Mouse (Mus musculus): ENCODE measurements around the gene Nat10. TPM values are rescaled to one million over a fixed set of nuclear protein-coding genes. Genes with fewer than 3 reads are reported as not detected.

Gene Nat10
- polyA plus RNA-seq, 1 experiment from 2014 or later: 6.2 TPM

GRCm38 (mm10) chr2:103692810-103693209 is 68.3 kb downstream of the Nat10 start:
- Histone ChIP-seq H3K27ac (ENCODE audit: low read length) (no peak overlapping the region), H3K9ac (replicated peaks; ENCODE audit: low read depth) (no peak overlapping the region), H3K4me2 (replicated peaks; ENCODE audit: low read depth, low read length) (no peak overlapping the region), H3K36me3 (ENCODE audit: insufficient read depth, low read length) (no peaks in the 10 kb centered on the region), H3K9me3 (ENCODE audit: low read length) (no peaks in the 10 kb centered on the region), H3K4me1 (ENCODE audit: insufficient read depth, low read depth, low read length) (peaks cover 3% of the 10 kb centered on the region; the same call in 1 of the 2 replicates), H3K27me3 (replicated peaks; ENCODE audit: insufficient read depth, low read length) (no peaks in the 10 kb centered on the region), H3K4me3 (ENCODE audit: low read depth, low read length) (no peak overlapping the region)
- WGBS: 57% methylated on average over 1 of the region's 1 CpGs
- ATAC-seq (no peak), DNase-seq (ENCODE audit: low spot score) (no peak)
- no peak for TF ChIP-seq EP300 (IDR thresholded peaks at IDR 0.05)
- TF ChIP-seq CTCF (IDR thresholded peaks at IDR 0.05): no peak

GRCm38 (mm10) chr2:103691278-103691677 is 69.8 kb downstream of the Nat10 start:
- H3K27me3 ChIP-seq (replicated peaks; ENCODE audit: insufficient read depth, low read length): no peaks in the 10 kb centered on the region
- peaks cover 3% of the 10 kb centered on the region; the same call in 1 of the 2 replicates for H3K4me1 ChIP-seq (ENCODE audit: insufficient read depth, low read depth, low read length)
- no peak overlapping the region for H3K27ac ChIP-seq (ENCODE audit: low read length)
- H3K36me3 ChIP-seq (ENCODE audit: insufficient read depth, low read length): no peaks in the 10 kb centered on the region
- DNase-seq (ENCODE audit: low spot score) (no peak), ATAC-seq (no peak)
- 85% methylated on average over 1 of the region's 1 CpGs for WGBS
- no peak overlapping the region for H3K4me2 ChIP-seq (replicated peaks; ENCODE audit: low read depth, low read length)
- no peaks in the 10 kb centered on the region for H3K9me3 ChIP-seq (ENCODE audit: low read length)
- TF ChIP-seq CTCF (IDR thresholded peaks at IDR 0.05) (no peak), EP300 (IDR thresholded peaks at IDR 0.05) (no peak)
- H3K9ac ChIP-seq (replicated peaks; ENCODE audit: low read depth): no peak overlapping the region
- no peak overlapping the region for H3K4me3 ChIP-seq (ENCODE audit: low read depth, low read length)

- H3K4me3 ChIP-seq (ENCODE audit: low read depth, low read length): no peak overlapping the region
- peaks cover 3% of the 10 kb centered on the region; the same call in 1 of the 2 replicates for H3K4me1 ChIP-seq (ENCODE audit: insufficient read depth, low read depth, low read length)
- no peaks in the 10 kb centered on the region for H3K36me3 ChIP-seq (ENCODE audit: insufficient read depth, low read length)
- no peaks in the 10 kb centered on the region for H3K9me3 ChIP-seq (ENCODE audit: low read length)
- 58% methylated on average over 5 of the region's 5 CpGs for WGBS
- no peaks in the 10 kb centered on the region for H3K27me3 ChIP-seq (replicated peaks; ENCODE audit: insufficient read depth, low read length)
- no peak for ATAC-seq
- H3K27ac ChIP-seq (ENCODE audit: low read length): no peak overlapping the region
- no peak overlapping the region for H3K4me2 ChIP-seq (replicated peaks; ENCODE audit: low read depth, low read length)
- no peak for DNase-seq (ENCODE audit: low spot score)
- TF ChIP-seq EP300 (IDR thresholded peaks at IDR 0.05) (no peak), CTCF (IDR thresholded peaks at IDR 0.05) (no peak)
- no peak overlapping the region for H3K9ac ChIP-seq (replicated peaks; ENCODE audit: low read depth)
Measured at GRCm38 (mm10) chr2:103690828-103691227, 70.2 kb downstream of the Nat10 start.

- no peak overlapping the region for H3K4me3 ChIP-seq (ENCODE audit: low read depth, low read length)
- ATAC-seq: peak; percentile 83
- H3K36me3 ChIP-seq (ENCODE audit: insufficient read depth, low read length): no peaks in the 10 kb centered on the region
- TF ChIP-seq EP300 (IDR thresholded peaks at IDR 0.05) (0 out of 2 replicates have a peak, but pooled peaks have one; percentile 39), CTCF (IDR thresholded peaks at IDR 0.05) (no peak)
- H3K9ac ChIP-seq (replicated peaks; ENCODE audit: low read depth): no peak overlapping the region
- no peaks in the 10 kb centered on the region for H3K27me3 ChIP-seq (replicated peaks; ENCODE audit: insufficient read depth, low read length)
- H3K4me1 ChIP-seq (ENCODE audit: insufficient read depth, low read depth, low read length): peaks cover 3% of the 10 kb centered on the region; the same call in 1 of the 2 replicates
- H3K9me3 ChIP-seq (ENCODE audit: low read length): no peaks in the 10 kb centered on the region
- no peak overlapping the region for H3K4me2 ChIP-seq (replicated peaks; ENCODE audit: low read depth, low read length)
- 47% methylated on average over 6 of the region's 6 CpGs for WGBS
- peak; percentile 44 for DNase-seq (ENCODE audit: low spot score)
- H3K27ac ChIP-seq (ENCODE audit: low read length): no peak overlapping the region
Measured at GRCm38 (mm10) chr2:103690425-103690824, 70.6 kb downstream of the Nat10 start.

- H3K27ac ChIP-seq (ENCODE audit: low read length): no peak overlapping the region
Measured at GRCm38 (mm10) chr2:103687888-103688287, 73.2 kb downstream of the Nat10 start.

GRCm38 (mm10) chr2:103687143-103687542 is 73.9 kb downstream of the Nat10 start:
- TF ChIP-seq CTCF (IDR thresholded peaks at IDR 0.05) (no peak), EP300 (IDR thresholded peaks at IDR 0.05) (no peak)
- Histone ChIP-seq H3K4me3 (ENCODE audit: low read depth, low read length) (no peak overlapping the region), H3K9ac (replicated peaks; ENCODE audit: low read depth) (no peak overlapping the region), H3K9me3 (ENCODE audit: low read length) (no peaks in the 10 kb centered on the region), H3K36me3 (ENCODE audit: insufficient read depth, low read length) (no peaks in the 10 kb centered on the region), H3K27ac (ENCODE audit: low read length) (no peak overlapping the region), H3K4me1 (ENCODE audit: insufficient read depth, low read depth, low read length) (peaks cover 6% of the 10 kb centered on the region; the same call in 1 of the 2 replicates), H3K27me3 (replicated peaks; ENCODE audit: insufficient read depth, low read length) (no peaks in the 10 kb centered on the region), H3K4me2 (replicated peaks; ENCODE audit: low read depth, low read length) (no peak overlapping the region)
- no peak for ATAC-seq
- no peak for DNase-seq (ENCODE audit: low spot score)

More at GRCm38 (mm10) chr2:103687888-103688287, 73.2 kb downstream of the Nat10 start:
- no peak overlapping the region for H3K9ac ChIP-seq (replicated peaks; ENCODE audit: low read depth)
- H3K4me2 ChIP-seq (replicated peaks; ENCODE audit: low read depth, low read length): no peak overlapping the region
- TF ChIP-seq CTCF (IDR thresholded peaks at IDR 0.05) (no peak), EP300 (IDR thresholded peaks at IDR 0.05) (no peak)
- peaks cover 4% of the 10 kb centered on the region; the same call in 1 of the 2 replicates for H3K4me1 ChIP-seq (ENCODE audit: insufficient read depth, low read depth, low read length)
- no peak for ATAC-seq
- DNase-seq (ENCODE audit: low spot score): no peak
- no peaks in the 10 kb centered on the region for H3K27me3 ChIP-seq (replicated peaks; ENCODE audit: insufficient read depth, low read length)
- no peaks in the 10 kb centered on the region for H3K9me3 ChIP-seq (ENCODE audit: low read length)
- no peak overlapping the region for H3K4me3 ChIP-seq (ENCODE audit: low read depth, low read length)
- no peaks in the 10 kb centered on the region for H3K36me3 ChIP-seq (ENCODE audit: insufficient read depth, low read length)

- peaks cover 4% of the 10 kb centered on the region; the same call in 1 of the 2 replicates for H3K4me1 ChIP-seq (ENCODE audit: insufficient read depth, low read depth, low read length)
Measured at GRCm38 (mm10) chr2:103685581-103685980, 75.5 kb downstream of the Nat10 start.

More at GRCm38 (mm10) chr2:103685581-103685980, 75.5 kb downstream of the Nat10 start:
- no peak overlapping the region for H3K4me2 ChIP-seq (replicated peaks; ENCODE audit: low read depth, low read length)
- H3K36me3 ChIP-seq (ENCODE audit: insufficient read depth, low read length): no peaks in the 10 kb centered on the region
- no peak for TF ChIP-seq CTCF (IDR thresholded peaks at IDR 0.05)
- TF ChIP-seq EP300 (IDR thresholded peaks at IDR 0.05): no peak
- H3K9me3 ChIP-seq (ENCODE audit: low read length): no peaks in the 10 kb centered on the region
- 84% methylated on average over 4 of the region's 4 CpGs for WGBS
- ATAC-seq (no peak), DNase-seq (ENCODE audit: low spot score) (no peak)
- H3K9ac ChIP-seq (replicated peaks; ENCODE audit: low read depth): no peak overlapping the region
- no peak overlapping the region for H3K27ac ChIP-seq (ENCODE audit: low read length)
- H3K4me3 ChIP-seq (ENCODE audit: low read depth, low read length): no peak overlapping the region
- H3K27me3 ChIP-seq (replicated peaks; ENCODE audit: insufficient read depth, low read length): no peaks in the 10 kb centered on the region

All from lung, postnatal 0 days (tissue).